27 mouse cellular contexts compared by ENCODE assay signal in the genomic region with DNA sequence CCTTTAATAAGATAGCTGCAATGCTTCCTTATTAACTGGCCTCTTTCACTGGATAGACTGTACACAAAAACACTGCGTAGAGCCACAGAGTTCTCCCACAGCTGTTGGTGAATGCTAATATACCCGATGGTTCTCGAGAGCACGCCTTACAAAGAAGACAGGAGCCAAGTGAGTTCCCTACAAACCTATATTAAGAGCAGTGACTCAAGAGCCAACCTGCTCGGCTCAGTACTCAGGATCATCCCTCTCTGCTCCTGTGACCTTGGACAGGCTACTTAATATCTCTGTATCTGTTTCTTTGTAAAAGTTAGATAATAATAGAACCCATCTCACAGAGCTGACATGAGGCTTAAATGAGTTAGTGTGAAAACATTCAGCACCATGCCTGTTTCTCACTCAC. TPM values are rescaled to one million over a fixed set of nuclear protein-coding genes. Genes with fewer than 3 reads are reported as not detected.
DNase-seq lines count a peak whose midpoint lies in the region; ATAC-seq lines count a peak whose summit lies in the region.
"Had no signal": no experiment of that assay in that cellular context is flagged by ENCODE, and none has a peak within 500 bp of the region (broad histone marks: within the 10 kb centered on the region; RNA-seq: fewer than 3 reads in every experiment).

No protein-coding gene starts in this region.

- H3K4me1 ChIP-seq in heart, embryonic 12.5 days (replicated peaks), result 0 out of 2 replicates have a peak, but pooled peaks cover 6% of the 10 kb centered on the region
- H3K4me1 ChIP-seq: embryonic facial prominence, embryonic 13.5 days; embryonic facial prominence, embryonic 15.5 days; forebrain, embryonic 10.5 days; forebrain, embryonic 12.5 days had no signal

- DNase-seq in gastrocnemius, adult 18-20 months (ENCODE audit: low spot score), result peak; percentile 58
- DNase-seq in gastrocnemius, postnatal 36 days, result no peak
- DNase-seq in heart, adult 11 months, result peak; percentile 33
- DNase-seq in skeletal muscle tissue, adult 2 months (ENCODE audit: low read depth, low spot score), result peak; percentile 67
- no peak for DNase-seq in adrenal gland, adult 8-10 months
- DNase-seq: adrenal gland, postnatal 10 days; adrenal gland, postnatal 25 days; B cell, adult 2 months; cerebellum, adult 18-20 months; cerebellum, adult 8-10 months; cerebellum, adult 9-11 months; cerebellum, postnatal 14 days; cerebellum, postnatal 36 days; embryo, embryonic 11 days had no signal

- H3K9ac ChIP-seq in heart, embryonic 12.5 days, result no peak overlapping the region
- H3K9ac ChIP-seq: embryonic facial prominence, embryonic 13.5 days; embryonic facial prominence, embryonic 15.5 days; forebrain, embryonic 12.5 days had no signal

- 67% methylated on average over 5 of the region's 5 CpGs for WGBS in heart, embryonic 12.5 days

- no peaks in the 10 kb centered on the region for H3K27me3 ChIP-seq in heart, embryonic 12.5 days (replicated peaks)
- H3K27me3 ChIP-seq: CH12.LX; embryonic facial prominence, embryonic 13.5 days; embryonic facial prominence, embryonic 15.5 days; forebrain, embryonic 12.5 days; Patski had no signal

- no peak overlapping the region for H3K4me3 ChIP-seq in heart, embryonic 12.5 days
- H3K4me3 ChIP-seq: embryonic facial prominence, embryonic 13.5 days; embryonic facial prominence, embryonic 15.5 days; erythroblast, embryonic 14.5 days; forebrain, embryonic 10.5 days; forebrain, embryonic 12.5 days had no signal

- H3K27ac ChIP-seq in heart, embryonic 12.5 days (ENCODE audit: poor library complexity, severe bottlenecking), result no peak overlapping the region
- H3K27ac ChIP-seq: embryonic facial prominence, embryonic 13.5 days; embryonic facial prominence, embryonic 15.5 days; forebrain, embryonic 10.5 days; forebrain, embryonic 12.5 days had no signal

- no peak for ATAC-seq in heart, embryonic 12.5 days (ENCODE audit: insufficient number of reproducible peaks, low FRiP score)
- ATAC-seq: activated CD4-positive, CD25-positive, alpha-beta regulatory T cell, adult 4 months; CD4-positive, CD25-positive, alpha-beta regulatory T cell, adult 4 months; forebrain, embryonic 14.5 days; forebrain, embryonic 16.5 days; Patski had no signal

- peaks cover 77% of the 10 kb centered on the region for H3K36me3 ChIP-seq in heart, embryonic 12.5 days

- no peaks in the 10 kb centered on the region for H3K9me3 ChIP-seq in heart, embryonic 12.5 days (replicated peaks)
- H3K9me3 ChIP-seq: embryonic facial prominence, embryonic 13.5 days; embryonic facial prominence, embryonic 15.5 days; forebrain, embryonic 10.5 days; forebrain, embryonic 12.5 days; G1E had no signal

- intact Hi-C loops in gastrocnemius, postnatal 36 days (cut with DNase I), result no loop called here

- no peak overlapping the region for H3K4me2 ChIP-seq in heart, embryonic 12.5 days
- H3K4me2 ChIP-seq: embryonic facial prominence, embryonic 13.5 days; embryonic facial prominence, embryonic 15.5 days; forebrain, embryonic 12.5 days had no signal

RNA-seq across cellular contexts. Expression of gene 4931406P16Rik, which starts 36.8 kb away (rescaled TPM):
- total RNA-seq in gastrocnemius, adult 18-20 months (2021), result 10 to 100 TPM; 40.5 to 64.1 TPM
- total RNA-seq in gastrocnemius, postnatal 36 days (2021), result 10 to 100 TPM; 25.8 to 37.3 TPM
- polyA plus RNA-seq in heart, embryonic 12.5 days (2016; fragmentation: Nextera tagmentation; extraction: Ambion mirVana), result 50.3 and 53.7 TPM in 2 replicates
- total RNA-seq in adrenal gland, adult 8-10 months (2022), result 10 to 100 TPM; 48.5 to 74.7 (median 62.8) TPM

RNA-seq across cellular contexts. Expression of gene Lsm14a, which starts 42.9 kb away (rescaled TPM):
- 10 to 100 TPM; 89.5 to 89.6 TPM for total RNA-seq in gastrocnemius, adult 18-20 months (2021)
- 10 to 100 TPM; 73.3 to 84.3 TPM for total RNA-seq in gastrocnemius, postnatal 36 days (2021)
- polyA plus RNA-seq in heart, embryonic 12.5 days (2016; fragmentation: Nextera tagmentation; extraction: Ambion mirVana), result 80.3 and 82.9 TPM in 2 replicates
- 100 to 1,000 TPM; 109 to 126 (median 119) TPM for total RNA-seq in adrenal gland, adult 8-10 months (2022)

Comparison
In these comparisons a context has a peak if more than half of its experiments do, and no peak if none do; other contexts are left out.
1. DNase-seq: peak in gastrocnemius, adult 18-20 months (single experiment), heart, adult 11 months (single experiment) and skeletal muscle tissue, adult 2 months (single experiment); none in gastrocnemius, postnatal 36 days (0 of 2) and adrenal gland, adult 8-10 months (single experiment).